Mouse (Mus musculus) heart, embryonic 14.5 days (tissue): ENCODE measurements around the gene Gale. TPM values are rescaled to one million over a fixed set of nuclear protein-coding genes. Genes with fewer than 3 reads are reported as not detected.

Source experiments
- ATAC-seq: fragments of 200-750 bp; cut with Nextera tagmentation; 2 replicates; pipeline ENCODE4 v1.8.0; 2017; ENCODE audit warnings: low read depth, moderate TSS enrichment; ENCODE audit not compliant: insufficient number of reproducible peaks, insufficient read depth, low FRiP score
- H3K27ac ChIP-seq, 2 experiments: fragments of 200-500 bp in 1 of 2; fragments of 300-500 bp in 1 of 2; sonication (generic) in 1 of 2; replicated peaks in 1 of 2; 2 replicates each; pipeline ENCODE4 v1.5.1; 2012 to 2014; ENCODE audit warnings: low read depth in 2 of 2, low read length in 2 of 2, control low read depth in 1 of 2, mild to moderate bottlenecking in 1 of 2, mixed read lengths in 1 of 2; ENCODE audit not compliant: control insufficient read depth in 1 of 2, insufficient read depth in 1 of 2
- H3K27me3 ChIP-seq: fragments of 300-500 bp; sonication (generic); 2 replicates; pipeline ENCODE4 v1.6.1; 2014; ENCODE audit warnings: mild to moderate bottlenecking, low read length, control low read depth; ENCODE audit not compliant: control insufficient read depth, insufficient read depth
- H3K36me3 ChIP-seq: fragments of 300-500 bp; sonication (generic); 2 replicates; pipeline ENCODE4 v1.6.1; 2014; ENCODE audit warnings: mild to moderate bottlenecking, control low read depth, low read length, mixed read lengths; ENCODE audit not compliant: control insufficient read depth, insufficient read depth
- H3K4me1 ChIP-seq, 2 experiments: fragments of 200-500 bp in 1 of 2; fragments of 300-500 bp in 1 of 2; sonication (generic) in 1 of 2; 2 replicates each; pipeline ENCODE4 v1.6.1; 2012 to 2014; ENCODE audit warnings: low read length in 2 of 2, control low read depth in 1 of 2, mixed read lengths in 1 of 2; ENCODE audit not compliant: control insufficient read depth in 2 of 2, insufficient read depth in 2 of 2
- H3K4me2 ChIP-seq: fragments of 300-500 bp; sonication (generic); 2 replicates; pipeline ENCODE4 v1.6.1; 2014; ENCODE audit warnings: mild to moderate bottlenecking, low read length
- H3K4me3 ChIP-seq, 2 experiments: fragments of 200-500 bp in 1 of 2; fragments of 300-500 bp in 1 of 2; sonication (generic) in 1 of 2; 2 replicates each; pipeline ENCODE4 v1.5.1; 2012 to 2014; ENCODE audit warnings: low read length in 2 of 2, mild to moderate bottlenecking in 2 of 2, control low read depth in 1 of 2, low read depth in 1 of 2, moderate library complexity in 1 of 2; ENCODE audit not compliant: control insufficient read depth in 1 of 2, insufficient read depth in 1 of 2
- H3K9ac ChIP-seq: fragments of 300-500 bp; sonication (generic); 2 replicates; pipeline ENCODE4 v1.6.1; 2014; ENCODE audit warnings: mild to moderate bottlenecking, low read length
- H3K9me3 ChIP-seq: fragments of 300-500 bp; sonication (generic); 2 replicates; pipeline ENCODE4 v1.6.1; 2016; ENCODE audit warnings: low read length, control low read depth; ENCODE audit not compliant: control insufficient read depth
- WGBS: fragments of 180-500 bp; shearing (Covaris S2); extraction: QIAGEN DNeasy Blood & Tissue Kit; methylation state at CpG from one replicate; pipeline ENCODE4 v1.1.7; 2014; 5-methylcytosine and 5-hydroxymethylcytosine counted together
- polyA plus RNA-seq: library from polyadenylated mRNA; unstranded; fragments of >200 nt; fragmentation: Nextera tagmentation; extraction: Ambion mirVana; gene quantifications from 2 replicates; pipeline ENCODE4 v1.2.1, GENCODE M21; 2014

Gene Gale
- polyA plus RNA-seq, 1 experiment from 2014 or later, result 19.0 TPM

DNA sequence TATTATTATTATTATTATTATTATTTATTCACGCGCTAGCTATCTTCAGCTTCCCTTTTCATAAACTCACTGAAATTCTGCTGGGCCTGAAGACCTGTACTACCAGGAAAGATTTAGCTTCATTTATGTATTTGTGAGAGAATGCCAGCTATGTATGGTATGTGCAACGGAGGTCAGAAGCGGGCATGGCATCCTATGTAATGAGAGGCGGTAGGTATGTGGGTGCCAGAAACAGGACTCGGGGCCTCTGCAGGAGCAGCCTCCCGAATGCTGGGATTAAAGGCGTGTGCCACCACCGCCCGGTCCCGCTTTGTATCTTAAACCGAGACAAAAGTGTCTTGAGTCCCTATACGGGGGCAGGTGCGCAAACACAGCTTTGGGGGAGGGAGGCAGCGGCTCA is 581 bp upstream of the Gale start:
- peak overlapping the region; percentile 94 for H3K4me2 ChIP-seq
- H3K27me3 ChIP-seq, result no peaks in the 10 kb centered on the region
- no peaks in the 10 kb centered on the region for H3K9me3 ChIP-seq
- H3K4me3 ChIP-seq, result peak overlapping the region; percentile 74 to 83
- peak overlapping the region; percentile 75 to 93 for H3K27ac ChIP-seq
- 6% methylated on average over 15 of the region's 15 CpGs for WGBS
- peaks cover 6 to 17% of the 10 kb centered on the region in 2 experiments for H3K4me1 ChIP-seq
- no peak for ATAC-seq
- H3K36me3 ChIP-seq, result peaks cover 63% of the 10 kb centered on the region
- peak overlapping the region; percentile 93 for H3K9ac ChIP-seq

DNA sequence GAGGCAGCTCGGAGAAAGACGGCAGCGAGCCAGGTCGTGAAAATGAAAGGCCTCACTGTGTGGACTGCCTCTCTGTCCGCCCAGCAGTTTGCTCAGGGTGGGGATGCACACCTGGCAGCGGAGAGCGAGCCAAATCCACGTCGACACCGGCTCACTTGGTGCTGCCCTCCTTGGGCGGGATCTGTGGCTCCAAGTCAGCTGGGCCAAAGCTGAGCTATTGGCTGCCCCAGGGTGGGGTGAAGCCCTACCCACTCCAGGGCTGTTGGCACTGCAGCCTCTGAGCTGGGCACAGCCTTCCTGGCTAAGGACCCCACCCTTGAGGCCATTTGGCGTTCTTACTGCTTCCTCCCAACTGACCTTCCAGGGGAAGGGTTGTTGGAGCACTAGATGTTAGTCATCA is 899 bp downstream of the Gale start:
- no peak for ATAC-seq
- no peaks in the 10 kb centered on the region for H3K9me3 ChIP-seq
- 5% methylated on average over 12 of the region's 12 CpGs for WGBS
- H3K27me3 ChIP-seq, result no peaks in the 10 kb centered on the region
- H3K36me3 ChIP-seq, result peaks cover 65% of the 10 kb centered on the region
- H3K9ac ChIP-seq, result peak overlapping the region; percentile 85
- peaks cover 6 to 17% of the 10 kb centered on the region in 2 experiments for H3K4me1 ChIP-seq
- H3K27ac ChIP-seq, result peak overlapping the region; percentile 47 to 93
- H3K4me2 ChIP-seq, result peak overlapping the region; percentile 94
- H3K4me3 ChIP-seq, result peak overlapping the region; percentile 74 to 83

DNA sequence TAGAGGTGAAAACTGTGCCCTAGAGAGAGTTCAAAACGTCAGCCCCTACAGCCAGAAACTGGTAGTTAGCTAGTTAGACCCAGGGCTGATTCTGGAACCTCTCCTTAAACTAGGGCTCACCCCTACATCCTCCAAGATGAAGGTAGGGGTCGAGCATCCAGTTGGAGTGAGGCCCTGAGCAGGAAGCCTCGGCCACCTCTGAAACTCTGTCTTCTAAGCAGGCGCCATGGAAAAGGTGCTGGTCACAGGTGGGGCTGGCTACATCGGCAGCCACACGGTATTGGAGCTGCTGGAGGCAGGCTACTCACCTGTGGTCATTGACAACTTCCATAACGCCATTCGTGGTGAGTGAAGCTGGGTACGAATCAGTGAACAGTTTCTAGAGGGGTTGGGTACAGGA is 1.6 kb downstream of the Gale start:
- H3K36me3 ChIP-seq, result peaks cover 66% of the 10 kb centered on the region
- 82% methylated on average over 9 of the region's 9 CpGs for WGBS
- H3K4me1 ChIP-seq, result peaks cover 6 to 17% of the 10 kb centered on the region in 2 experiments
- H3K9ac ChIP-seq, result no peak overlapping the region
- H3K9me3 ChIP-seq, result no peaks in the 10 kb centered on the region
- no peak for ATAC-seq
- no peaks in the 10 kb centered on the region for H3K27me3 ChIP-seq
- H3K27ac ChIP-seq, result no peak overlapping the region
- no peak overlapping the region for H3K4me2 ChIP-seq
- H3K4me3 ChIP-seq, result no peak overlapping the region

DNA sequence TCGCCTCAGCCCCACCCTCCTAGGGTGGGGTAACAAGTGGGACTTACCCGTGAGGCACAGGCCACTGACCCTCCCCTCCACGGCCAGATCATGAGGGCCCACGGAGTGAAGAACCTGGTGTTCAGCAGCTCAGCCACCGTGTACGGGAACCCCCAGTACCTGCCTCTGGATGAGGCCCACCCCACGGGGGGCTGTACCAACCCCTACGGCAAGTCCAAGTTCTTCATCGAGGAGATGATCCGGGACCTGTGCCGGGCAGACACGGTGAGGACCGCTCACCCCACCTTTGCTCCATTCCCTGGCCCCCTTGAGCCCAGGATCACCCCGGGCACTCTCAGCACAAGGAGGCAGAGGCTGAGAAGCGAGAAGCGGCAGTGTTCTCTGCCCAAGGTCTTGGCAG is 2.8 kb downstream of the Gale start:
- Histone ChIP-seq H3K4me2 (no peak overlapping the region), H3K9ac (no peak overlapping the region), H3K27me3 (no peaks in the 10 kb centered on the region), H3K4me3 (no peak overlapping the region), H3K27ac (no peak overlapping the region), H3K9me3 (no peaks in the 10 kb centered on the region), H3K36me3 (peaks cover 63% of the 10 kb centered on the region), H3K4me1 (peaks cover 7 to 22% of the 10 kb centered on the region in 2 experiments)
- WGBS, result 92% methylated on average over 16 of the region's 16 CpGs
- ATAC-seq, result no peak

DNA sequence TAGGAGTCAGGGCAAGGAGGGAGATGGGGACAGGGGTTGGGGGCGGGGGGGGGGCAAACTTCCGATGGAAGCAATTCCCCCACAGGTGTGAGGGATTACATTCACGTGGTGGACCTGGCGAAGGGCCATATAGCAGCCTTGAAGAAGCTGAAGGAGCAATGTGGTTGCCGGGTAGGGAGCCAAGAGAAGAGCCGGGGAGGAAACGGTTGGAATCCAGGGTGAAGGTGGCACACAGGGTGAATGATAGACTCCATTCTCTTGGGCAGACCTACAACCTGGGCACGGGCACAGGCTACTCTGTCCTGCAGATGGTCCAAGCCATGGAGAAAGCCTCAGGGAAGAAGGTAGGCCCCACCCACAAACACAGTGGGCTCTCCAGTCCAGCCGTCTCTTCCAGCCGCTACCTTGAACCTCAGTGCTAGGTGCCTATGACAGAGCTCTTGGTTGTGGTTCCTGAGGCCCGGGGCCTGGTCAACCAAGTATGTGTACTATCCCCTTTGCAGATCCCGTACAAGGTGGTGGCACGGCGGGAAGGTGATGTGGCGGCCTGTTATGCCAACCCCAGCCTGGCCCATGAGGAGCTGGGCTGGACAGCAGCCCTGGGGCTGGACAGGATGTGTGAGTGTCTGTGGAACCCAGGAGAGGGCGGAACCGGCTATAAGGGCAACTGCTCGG is 3.7 kb downstream of the Gale start:
- Histone ChIP-seq H3K36me3 (peaks cover 54% of the 10 kb centered on the region), H3K9me3 (no peaks in the 10 kb centered on the region), H3K27ac (no peak overlapping the region), H3K4me1 (peaks cover 14 to 28% of the 10 kb centered on the region in 2 experiments), H3K27me3 (no peaks in the 10 kb centered on the region), H3K4me2 (no peak overlapping the region), H3K9ac (no peak overlapping the region), H3K4me3 (no peak overlapping the region)
- no peak for ATAC-seq
- 89% methylated on average over 18 of the region's 18 CpGs for WGBS

GRCm38 (mm10) chr4:135968271-135968869 is 4.8 kb downstream of the Gale start:
- H3K4me1 ChIP-seq, result peaks cover 17 to 22% of the 10 kb centered on the region in 2 experiments
- peaks cover 52% of the 10 kb centered on the region for H3K36me3 ChIP-seq
- WGBS, result 74% methylated on average over 19 of the region's 19 CpGs
- H3K4me3 ChIP-seq, result no peak overlapping the region
- no peak overlapping the region for H3K4me2 ChIP-seq
- no peak for ATAC-seq
- no peaks in the 10 kb centered on the region for H3K27me3 ChIP-seq
- H3K9me3 ChIP-seq, result no peaks in the 10 kb centered on the region
- H3K27ac ChIP-seq, result no peak overlapping the region
- no peak overlapping the region for H3K9ac ChIP-seq

- WGBS, result 91% methylated on average over 13 of the region's 13 CpGs
- H3K27ac ChIP-seq, result no peak overlapping the region
- H3K4me3 ChIP-seq, result no peak overlapping the region
- H3K9me3 ChIP-seq, result no peaks in the 10 kb centered on the region
- no peak overlapping the region for H3K4me2 ChIP-seq
- ATAC-seq, result no peak
- H3K36me3 ChIP-seq, result peaks cover 52% of the 10 kb centered on the region
- H3K9ac ChIP-seq, result no peak overlapping the region
- H3K27me3 ChIP-seq, result no peaks in the 10 kb centered on the region
- H3K4me1 ChIP-seq, result peaks cover 18 to 19% of the 10 kb centered on the region in 2 experiments
Observed at GRCm38 (mm10) chr4:135969070-135969750, 5.7 kb downstream of the Gale start.
